Comparison of ENCODE assay signal across 17 mouse cellular contexts in the genomic region with DNA sequence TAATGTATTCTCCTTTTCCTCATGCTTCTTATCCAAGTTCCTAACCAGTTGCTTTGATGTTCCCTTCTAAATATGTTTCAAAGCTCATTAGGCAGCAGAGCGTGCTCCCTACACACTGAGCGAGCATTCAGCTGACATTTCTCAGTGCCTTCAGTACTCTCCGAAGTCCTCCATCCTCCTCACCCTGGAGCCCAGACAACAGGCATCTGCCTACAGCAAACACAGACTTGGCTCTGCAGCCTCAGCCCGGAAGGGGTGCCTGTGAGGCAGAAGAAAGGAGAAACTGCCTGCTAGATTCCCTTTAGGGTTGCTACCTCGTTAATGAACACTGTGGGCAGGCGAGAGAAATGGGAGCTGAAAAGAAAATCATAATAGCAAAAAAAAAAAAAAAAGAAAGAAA. TPM values are rescaled to one million over a fixed set of nuclear protein-coding genes. Genes with fewer than 3 reads are reported as not detected.
DNase-seq lines count a peak whose midpoint lies in the region; ATAC-seq and TF ChIP-seq lines count a peak whose summit lies in the region.
"Had no signal": no experiment of that assay in that cellular context is flagged by ENCODE, and none has a peak within 500 bp of the region (broad histone marks: within the 10 kb centered on the region; RNA-seq: fewer than 3 reads in every experiment).

No protein-coding gene starts in this region.

- no peak overlapping the region for H3K4me3 ChIP-seq in left cerebral cortex, adult 2 months
- H3K4me3 ChIP-seq: lung, embryonic 15.5 days; myocyte had no signal

- H3K27ac ChIP-seq in left cerebral cortex, adult 2 months, result 0 out of 2 replicates have a peak overlapping the region, but pooled peaks have one; percentile 13
- H3K27ac ChIP-seq: lung, embryonic 15.5 days had no signal

- ATAC-seq in frontal cortex, adult (ENCODE audit: low TSS enrichment), result peak; percentile 93
- ATAC-seq: activated CD4-positive, CD25-positive, alpha-beta regulatory T cell, adult 4 months; intestine, embryonic 16.5 days had no signal

- TF ChIP-seq CTCF in left cerebral cortex, adult 2 months (IDR thresholded peaks at IDR 0.05), result no peak; the same call in none of the 2 replicates

- DNase-seq in frontal cortex, adult 2 months (ENCODE audit: extremely low spot score in 1 of 2, low spot score in 1 of 2), result no peak
- DNase-seq in left cerebral cortex, adult 2 months (ENCODE audit: extremely low spot score in 1 of 2, low spot score in 2 of 2), result peak in 1 of 2 experiments; percentile 46
- DNase-seq in left cerebral cortex, adult 11 months (ENCODE audit: low spot score), result no peak
- peak; percentile 28 to 41 for DNase-seq in left cerebral cortex, postnatal 25 days (ENCODE audit: low spot score in 2 of 2)
- peak; percentile 32 for DNase-seq in right cerebral cortex, postnatal 25 days
- DNase-seq in kidney, adult 18-20 months, result no peak
- no peak for DNase-seq in adrenal gland, postnatal 36 days
- DNase-seq: cerebellum, adult 11 months; gastrocnemius, postnatal 14 days; heart, postnatal 4 days; kidney, postnatal 25 days; thymus, postnatal 36 days had no signal

- intact Hi-C loops in left cerebral cortex, adult 2 months (cut with DNase I), result no loop called here
- intact Hi-C loops in left cerebral cortex, postnatal 25 days (cut with DNase I), result no loop called here

RNA-seq across cellular contexts. Expression of a gene that starts 57.2 kb away (rescaled TPM):
- polyA plus RNA-seq in frontal cortex, adult 2 months (2012; rRNA removed), result 6.3 and 7.3 TPM in 2 replicates
- 10 to 100 TPM; 34.9 to 35.3 TPM for total RNA-seq in left cerebral cortex, adult 2 months (2021)
- total RNA-seq in left cerebral cortex, postnatal 25 days (2021), result 10 to 100 TPM; 31.0 to 31.8 TPM
- under 1 TPM; 0.56 to 0.72 TPM for total RNA-seq in adrenal gland, postnatal 36 days (2021)

Comparison
In these comparisons a context has a peak if more than half of its experiments do, and no peak if none do; other contexts are left out.
1. DNase-seq: peak in left cerebral cortex, postnatal 25 days (2 of 2) and right cerebral cortex, postnatal 25 days (single experiment); none in frontal cortex, adult 2 months (0 of 2), left cerebral cortex, adult 11 months (single experiment), kidney, adult 18-20 months (single experiment) and adrenal gland, postnatal 36 days (0 of 2).
2. RNA of a gene that starts 57.2 kb away (total RNA-seq): 34.9 to 35.3 TPM in left cerebral cortex, adult 2 months and 31.0 to 31.8 TPM in left cerebral cortex, postnatal 25 days; 0.56 to 0.72 TPM in adrenal gland, postnatal 36 days; every median in the first group is over 10 times any median in the second.